Mouse (Mus musculus): Measurements from ENCODE around the gene Gm960. TPM values are rescaled to one million over a fixed set of nuclear protein-coding genes. Genes with fewer than 3 reads are reported as not detected.

Gm960 gene
- not detected for total RNA-seq (2023)

GRCm38 (mm10) chr19:4698205-4698677 is at the start of gene Gm960:
Gene Gm960 (minus strand): TSS chr19:4698668.

GRCm38 (mm10) chr19:4711098-4711600 is 12.7 kb upstream of the Gm960 start, which contains the start of gene Sptbn2:
Gene Sptbn2 (plus strand): TSS chr19:4711167.

GRCm38 (mm10) chr19:4625179-4625828 is 73.2 kb downstream of the Gm960 start, which contains the start of gene Rce1:
Gene Rce1 (minus strand): TSS chr19:4625641.

GRCm38 (mm10) chr19:4615151-4616093 is 83.0 kb downstream of the Gm960 start, which contains the start of gene Lrfn4:
Gene Lrfn4 (minus strand): TSS chr19:4615667.

Other genes with a start within 250 kb of the Gm960 start
- not detected for gene Syt12, start 221.2 kb downstream of the Gm960 start, total RNA-seq (2023)
- not detected for gene 2010003K11Rik, start 200.1 kb downstream of the Gm960 start, total RNA-seq (2023)
- gene Pcx, start 188.2 kb downstream of the Gm960 start, total RNA-seq (2023), result 5.2 TPM
- gene Lrfn4, start 83.0 kb downstream of the Gm960 start, total RNA-seq (2023), result 0.18 TPM
- 47.2 TPM for gene Rce1, start 73.0 kb downstream of the Gm960 start, total RNA-seq (2023)
- gene Sptbn2, start 12.5 kb upstream of the Gm960 start, total RNA-seq (2023), result not detected
- gene Rbm4b, start 57.8 kb upstream of the Gm960 start, total RNA-seq (2023), result 22.5 TPM
- gene Rbm4, start 95.2 kb upstream of the Gm960 start, total RNA-seq (2023), result 97.2 TPM
- gene Gm21992, start 112.9 kb upstream of the Gm960 start, total RNA-seq (2023), result 44.3 TPM
- gene Rbm14, start 113.0 kb upstream of the Gm960 start, total RNA-seq (2023), result 90.1 TPM
- 52.9 TPM for gene Ccs, start 140.7 kb upstream of the Gm960 start, total RNA-seq (2023)
- not detected for gene Ccdc87, start 140.7 kb upstream of the Gm960 start, total RNA-seq (2023)
- 7.2 TPM for gene Ctsf, start 156.5 kb upstream of the Gm960 start, total RNA-seq (2023)
- gene Actn3, start 179.2 kb upstream of the Gm960 start, total RNA-seq (2023), result not detected
- 7.0 TPM for gene Zdhhc24, start 180.0 kb upstream of the Gm960 start, total RNA-seq (2023)
- 3.3 TPM for gene Bbs1, start 208.0 kb upstream of the Gm960 start, total RNA-seq (2023)
- gene Dpp3, start 229.6 kb upstream of the Gm960 start, total RNA-seq (2023), result 71.9 TPM
- 3.5 TPM for gene Peli3, start 244.5 kb upstream of the Gm960 start, total RNA-seq (2023)